ENCODE assay signal across 19 mouse cellular contexts in genomic region chr7:65356204-65356603, GRCm38 (mm10).
A peak's percentile ranks its signal among the peaks of the same experiment; 100 is the strongest.
DNase-seq lines count a peak whose midpoint lies in the region; ATAC-seq and TF ChIP-seq lines count a peak whose summit lies in the region.
"Had no signal": no experiment of that assay in that cellular context is flagged by ENCODE, and none has a peak within 500 bp of the region (broad histone marks: within the 10 kb centered on the region; RNA-seq: fewer than 3 reads in every experiment).

No protein-coding gene starts in this region.

- H3K4me2 ChIP-seq in heart, embryonic 15.5 days, result 0 out of 2 replicates have a peak overlapping the region, but pooled peaks have one; percentile 7
- H3K4me2 ChIP-seq in liver, embryonic 12.5 days, result no peak overlapping the region
- H3K4me2 ChIP-seq: intestine, embryonic 15.5 days; liver, embryonic 13.5 days; midbrain, embryonic 12.5 days had no signal

- H3K36me3 ChIP-seq in heart, embryonic 15.5 days, result no peaks in the 10 kb centered on the region
- H3K36me3 ChIP-seq in G1E (replicated peaks), result peaks cover 8% of the 10 kb centered on the region
- H3K36me3 ChIP-seq in liver, embryonic 12.5 days, result no peaks in the 10 kb centered on the region
- H3K36me3 ChIP-seq: intestine, embryonic 15.5 days; limb, embryonic 10.5 days; liver, embryonic 13.5 days; midbrain, embryonic 12.5 days had no signal

- 60% methylated on average over 1 of the region's 1 CpGs for whole genome bisulfite sequencing in heart, embryonic 15.5 days
- WGBS in liver, embryonic 12.5 days (ENCODE audit: insufficient replicate concordance), result 54% methylated on average over 1 of the region's 1 CpGs

- H3K4me3 ChIP-seq in heart, embryonic 15.5 days, result no peak overlapping the region
- no peak overlapping the region for H3K4me3 ChIP-seq in layer of hippocampus, adult 2 months
- peak overlapping the region; percentile 27; the same call in 1 of the 2 replicates for H3K4me3 ChIP-seq in G1E (ENCODE audit: low read depth, low read length)
- H3K4me3 ChIP-seq in liver, embryonic 12.5 days, result no peak overlapping the region
- H3K4me3 ChIP-seq: heart, embryonic 10.5 days; intestine, embryonic 15.5 days; limb, embryonic 10.5 days; liver, embryonic 13.5 days; midbrain, embryonic 12.5 days had no signal

- DNase-seq in heart, postnatal 14 days, result no peak
- DNase-seq in layer of hippocampus, adult 2 months (ENCODE audit: low spot score in 2 of 2), result no peak
- no peak for DNase-seq in layer of hippocampus, adult 9-10 months (ENCODE audit: low spot score)
- no peak for DNase-seq in G1E (ENCODE audit: low spot score)
- DNase-seq in brain, embryonic 14.5 days (ENCODE audit: low read depth), result peak; percentile 31
- DNase-seq: adrenal gland, postnatal 10 days; cerebellum, adult 9-11 months; forebrain, postnatal 0 days; kidney, postnatal 4 days; layer of hippocampus, postnatal 36 days; liver, embryonic 13.5 days; lung, postnatal 10 days had no signal

- no peak overlapping the region for H3K9ac ChIP-seq in heart, embryonic 15.5 days
- no peak overlapping the region for H3K9ac ChIP-seq in liver, embryonic 12.5 days
- H3K9ac ChIP-seq: forebrain, postnatal 0 days; intestine, embryonic 15.5 days; liver, embryonic 13.5 days; midbrain, embryonic 12.5 days had no signal

- TF ChIP-seq POLR2A in brain, embryonic 14.5 days (IDR thresholded peaks at IDR 0.05; ENCODE audit: borderline replicate concordance, extremely low read depth, insufficient read depth, insufficient read length, poor library complexity, severe bottlenecking), result no peak

- intact Hi-C loops in heart, postnatal 14 days (cut with DNase I), result no loop called here

- H3K27ac ChIP-seq in heart, embryonic 15.5 days, result peak overlapping the region; percentile 45; the same call in 1 of the 2 replicates
- H3K27ac ChIP-seq in layer of hippocampus, adult 2 months, result peak overlapping the region; percentile 80
- no peak overlapping the region for H3K27ac ChIP-seq in liver, embryonic 12.5 days
- H3K27ac ChIP-seq: heart, embryonic 10.5 days; intestine, embryonic 15.5 days; limb, embryonic 10.5 days; liver, embryonic 13.5 days; midbrain, embryonic 12.5 days had no signal

- H3K9me3 ChIP-seq in heart, embryonic 15.5 days (replicated peaks), result no peaks in the 10 kb centered on the region
- H3K9me3 ChIP-seq in G1E (replicated peaks), result no peaks in the 10 kb centered on the region
- no peaks in the 10 kb centered on the region for H3K9me3 ChIP-seq in liver, embryonic 12.5 days (replicated peaks)
- H3K9me3 ChIP-seq: heart, embryonic 10.5 days; intestine, embryonic 15.5 days; limb, embryonic 10.5 days; liver, embryonic 13.5 days; midbrain, embryonic 12.5 days had no signal

- no peaks in the 10 kb centered on the region for H3K27me3 ChIP-seq in heart, embryonic 15.5 days
- H3K27me3 ChIP-seq in G1E (ENCODE audit: insufficient read depth, low read length), result no peaks in the 10 kb centered on the region
- no peaks in the 10 kb centered on the region for H3K27me3 ChIP-seq in liver, embryonic 12.5 days (replicated peaks)
- H3K27me3 ChIP-seq: intestine, embryonic 15.5 days; liver, embryonic 13.5 days; midbrain, embryonic 12.5 days had no signal

- TF ChIP-seq CTCF in layer of hippocampus, adult 2 months (conservative IDR thresholded peaks at IDR 0.05), result no peak
- no peak for TF ChIP-seq CTCF in G1E (IDR thresholded peaks at IDR 0.05; ENCODE audit: low read depth, low read length)
- TF ChIP-seq CTCF in brain, embryonic 14.5 days (IDR thresholded peaks at IDR 0.05; ENCODE audit: borderline replicate concordance, extremely low read depth, insufficient read depth, insufficient read length), result no peak

- no peak for ATAC-seq in heart, embryonic 15.5 days (replicated peaks; ENCODE audit: insufficient number of reproducible peaks, insufficient read depth, low FRiP score, low read depth)
- no peak for ATAC-seq in G1E (ENCODE audit: extremely low read depth, insufficient number of reproducible peaks, low FRiP score, poor library complexity, severe bottlenecking)
- no peak for ATAC-seq in liver, embryonic 12.5 days
- ATAC-seq: CD4-positive, CD25-positive, alpha-beta regulatory T cell, adult 4 months; forebrain, postnatal 0 days; intestine, embryonic 15.5 days had no signal

- peaks cover 39% of the 10 kb centered on the region for H3K4me1 ChIP-seq in heart, embryonic 15.5 days (replicated peaks)
- H3K4me1 ChIP-seq in G1E (ENCODE audit: insufficient read depth, low read depth, low read length), result peaks cover 66% of the 10 kb centered on the region
- peaks cover 8% of the 10 kb centered on the region; the same call in 1 of the 2 replicates for H3K4me1 ChIP-seq in liver, embryonic 12.5 days
